Mouse (Mus musculus) T-helper 1 cell (primary cell): Measurements from ENCODE around the gene Gm10842.

Source experiments
- in situ Hi-C: fragments of 300-600 bp; cut with MboI, MseI; formaldehyde crosslinking; loops from one replicate; pipeline ENCODE4 v1.15.1; 2025; ENCODE audit warnings: high pct_unique_total_duplicates

Gene Gm10842

DNA sequence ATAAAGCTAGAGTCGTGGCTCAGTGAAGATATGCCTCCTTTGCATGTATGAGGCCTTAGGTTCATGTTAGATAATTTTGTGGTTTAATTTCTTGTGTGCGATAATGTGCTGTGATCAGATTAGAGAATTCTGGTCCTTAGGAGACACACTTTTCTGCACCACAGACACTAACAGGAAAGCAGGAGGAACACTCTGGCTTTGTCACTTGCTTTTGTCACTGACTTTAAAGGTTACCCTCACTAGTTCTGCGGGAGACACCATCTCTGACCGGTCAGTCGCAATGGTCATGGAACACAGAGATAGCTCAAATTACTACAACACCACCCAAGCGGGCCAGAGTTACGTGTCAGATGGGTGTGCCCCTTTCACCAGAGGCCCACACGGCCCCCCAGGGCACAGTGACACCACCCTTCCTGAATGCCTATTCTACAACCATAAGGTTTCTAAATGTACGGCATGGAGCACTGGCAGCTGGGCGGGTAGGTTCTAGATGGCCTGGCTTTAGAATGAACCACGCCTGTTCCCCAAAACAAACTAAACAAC lies 5.7 kb downstream of the Gm10842 start:
- in situ Hi-C loops = no loop called here

DNA sequence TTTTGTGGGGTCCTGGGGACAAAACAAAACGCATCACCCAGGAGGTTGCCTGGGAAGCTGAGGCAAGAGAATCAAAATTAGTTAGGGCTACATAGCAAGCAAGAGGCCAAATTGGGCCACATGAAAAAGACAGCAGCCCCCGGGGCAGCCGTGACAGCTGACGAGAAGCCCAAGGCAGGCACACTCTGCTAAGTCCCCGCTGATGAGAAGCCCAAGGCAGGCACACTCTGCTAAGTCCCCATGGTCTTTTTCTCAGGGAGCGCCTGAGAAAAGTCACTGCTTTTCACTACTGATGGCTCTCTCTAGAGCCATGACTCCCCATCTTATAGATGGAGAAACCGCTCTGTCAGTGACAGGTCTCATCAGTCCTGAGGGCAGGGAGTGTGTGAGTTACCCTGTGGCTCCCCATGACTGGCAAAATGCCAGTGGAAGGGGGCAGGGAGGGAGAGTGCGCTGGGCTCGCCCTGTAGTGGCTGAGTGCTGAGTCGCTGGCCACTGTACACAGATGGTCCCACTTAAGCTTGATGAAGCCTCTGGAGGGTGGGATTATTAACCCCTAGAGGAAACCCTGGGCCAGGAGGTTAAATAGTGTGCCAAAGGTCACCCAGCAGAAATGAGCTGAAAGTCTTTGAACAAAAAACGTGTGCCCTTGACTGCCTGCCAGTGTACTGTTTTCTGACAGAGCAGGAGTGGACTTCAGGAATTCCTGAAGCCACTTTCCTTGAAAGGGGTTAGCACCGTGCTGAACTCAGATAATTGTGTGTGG lies 6.6 kb downstream of the Gm10842 start:
- in situ Hi-C loops = no loop called here

DNA sequence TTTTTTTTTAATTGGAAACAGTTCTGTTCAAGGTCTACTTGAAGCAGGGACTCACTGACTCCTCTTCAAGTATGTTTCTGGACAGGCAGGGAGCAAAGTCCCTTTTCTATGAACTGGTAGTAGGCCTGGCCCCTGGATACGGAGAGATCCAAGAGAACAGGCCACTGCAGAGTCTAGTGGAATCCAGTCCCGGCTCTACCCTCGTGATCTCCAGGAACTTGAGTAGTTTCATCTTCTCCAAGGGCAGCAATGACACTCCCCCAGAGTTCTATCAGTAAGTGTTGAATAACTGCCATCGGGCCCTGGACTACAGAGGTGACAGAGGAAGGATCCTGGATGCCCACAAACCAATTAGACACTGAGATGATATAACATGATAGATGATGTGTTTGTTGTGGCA lies 9.2 kb downstream of the Gm10842 start:
- in situ Hi-C loops = no loop called here

DNA sequence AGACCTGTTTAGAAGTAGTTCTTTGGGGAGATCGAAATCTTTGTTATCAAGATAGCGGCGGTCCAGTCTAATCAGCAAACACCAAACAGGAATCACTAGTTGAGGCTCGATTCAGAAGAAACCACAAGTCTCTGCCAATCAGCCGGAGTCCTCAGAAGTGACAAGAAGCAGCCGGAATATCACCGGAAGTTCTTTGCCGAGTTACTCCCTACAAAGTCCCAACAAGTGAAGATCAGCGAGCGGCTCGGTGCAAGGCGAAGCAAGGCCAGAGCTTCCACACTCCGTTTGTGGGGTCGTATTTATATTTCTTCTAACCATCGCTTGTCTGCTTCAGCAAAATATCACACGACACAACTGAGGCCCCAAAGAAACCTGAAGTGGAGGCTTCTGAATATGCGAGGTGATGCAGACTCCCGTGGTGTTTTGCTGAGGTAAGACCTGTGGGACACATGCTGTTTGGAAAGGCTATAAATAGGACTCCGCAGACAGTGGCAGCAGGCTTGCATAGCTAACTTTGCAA lies 10.1 kb downstream of the Gm10842 start:
- in situ Hi-C loops = no loop called here

DNA sequence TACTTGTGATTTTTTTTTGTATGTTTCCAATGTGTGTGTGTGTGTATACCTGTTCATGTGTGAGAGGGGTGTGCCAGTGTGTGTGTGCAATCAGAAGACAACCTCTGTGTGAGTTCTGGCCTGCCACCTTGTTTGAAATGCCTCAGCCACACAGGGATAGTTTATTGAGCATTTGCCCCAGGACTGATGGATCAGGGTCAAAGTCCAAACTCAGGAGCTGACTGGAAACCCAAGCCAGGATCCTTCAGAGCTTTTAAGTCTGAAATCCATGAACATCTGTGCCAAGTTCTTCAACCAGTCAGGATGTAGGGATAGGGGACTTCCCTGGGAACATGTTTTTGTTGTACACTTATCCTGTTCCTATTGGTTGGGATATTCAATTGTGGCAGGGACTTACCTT lies 11.4 kb downstream of the Gm10842 start:
- in situ Hi-C loops = no loop called here

DNA sequence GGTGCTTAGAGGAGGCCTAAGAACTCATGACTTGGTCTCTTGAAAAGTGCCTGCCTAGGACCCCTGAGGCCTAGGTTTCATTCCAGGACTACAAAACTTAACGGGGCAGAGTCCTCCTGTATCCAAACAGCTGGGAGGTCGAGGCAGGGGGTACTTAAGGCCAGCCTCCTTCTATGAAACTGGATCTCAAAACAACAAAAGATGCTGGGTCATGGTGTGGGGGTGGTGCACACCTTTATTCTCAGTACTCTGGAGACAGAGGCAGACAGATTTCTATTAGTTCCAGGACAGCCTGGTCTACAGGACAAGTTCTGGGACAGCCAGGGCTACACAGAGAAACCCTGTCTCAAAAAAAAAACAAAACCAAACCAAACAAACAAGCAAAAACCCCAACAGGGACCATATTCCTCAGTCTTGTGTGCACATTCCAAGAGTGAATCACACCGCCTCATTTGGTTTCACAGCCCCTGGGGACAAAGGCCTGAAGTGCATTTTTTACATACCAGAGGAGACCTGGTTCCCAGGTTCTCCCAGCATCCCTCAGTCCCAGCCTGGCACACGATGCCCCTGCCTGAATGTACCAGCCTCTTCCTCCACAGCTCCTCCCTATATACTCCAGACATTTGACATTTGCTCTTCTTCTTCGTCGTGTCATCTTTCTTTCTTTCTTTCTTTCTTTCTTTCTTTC lies 13.1 kb downstream of the Gm10842 start:
- in situ Hi-C loops = no loop called here

DNA sequence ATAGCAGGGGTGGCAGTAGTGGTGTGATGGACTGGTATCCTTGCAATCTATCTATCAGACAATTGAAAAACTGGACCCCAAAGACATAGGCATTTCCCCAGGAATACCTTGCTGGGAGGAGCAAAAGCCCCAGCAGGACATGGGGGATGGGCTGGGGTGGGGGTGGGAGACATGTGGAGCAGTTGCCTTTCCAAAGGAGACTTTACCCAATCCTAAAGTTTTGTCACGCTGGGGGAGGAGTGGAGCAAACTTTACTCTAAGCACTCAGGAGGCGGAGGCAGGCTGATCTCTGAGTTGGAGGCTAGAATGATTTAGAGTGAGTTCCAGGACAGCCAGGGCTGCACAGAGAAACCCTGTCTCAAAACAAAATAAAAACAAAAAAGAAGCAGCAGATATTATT lies 14.7 kb downstream of the Gm10842 start:
- in situ Hi-C loops = no loop called here

DNA sequence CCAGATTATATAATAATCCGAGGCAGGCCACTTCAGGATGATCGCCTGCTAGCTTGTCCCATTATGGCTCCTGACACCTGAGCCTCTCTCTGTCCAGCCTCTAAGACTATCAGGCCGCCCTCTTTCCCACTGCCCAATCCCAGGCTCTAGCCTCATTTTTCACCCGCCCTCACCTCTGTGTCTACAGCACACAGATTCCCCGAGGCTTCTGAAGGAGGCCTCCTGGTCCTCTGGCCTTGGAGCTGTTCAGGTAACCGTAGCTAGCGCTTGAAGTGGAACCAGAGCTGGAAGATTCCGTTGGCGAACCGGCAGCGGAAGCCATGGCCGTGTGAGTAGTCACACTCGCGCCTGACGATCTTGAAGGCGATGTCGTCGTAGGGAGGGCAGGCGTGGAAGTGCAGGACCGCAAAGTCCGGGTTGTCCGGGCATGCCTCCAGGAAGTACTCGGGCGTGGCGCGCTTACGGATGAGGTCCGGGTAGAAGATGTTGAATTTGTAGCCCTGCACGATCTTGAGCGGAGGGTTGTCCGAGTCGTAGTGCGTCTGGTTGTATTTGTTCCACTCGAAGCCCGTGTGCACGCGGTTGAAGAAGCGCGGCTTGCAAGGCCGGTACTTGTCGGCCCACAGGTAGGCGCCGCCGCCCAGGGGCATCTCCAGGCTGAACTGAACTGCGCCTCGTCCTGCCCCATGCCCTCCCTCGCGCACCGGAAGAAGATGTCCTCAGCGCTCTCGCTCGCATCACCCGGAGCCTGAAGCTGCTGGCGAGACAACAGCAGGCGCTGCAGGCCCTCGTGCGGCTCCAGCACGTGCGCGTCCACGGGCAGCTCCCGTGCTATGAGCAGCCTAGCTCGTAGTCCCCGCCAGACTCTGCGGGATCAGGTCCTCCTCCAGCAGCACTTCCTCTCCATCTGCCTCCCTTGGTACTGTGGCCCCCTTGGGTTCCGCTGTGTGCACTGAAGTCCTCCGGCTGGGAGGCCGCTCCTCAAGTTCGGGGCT lies 18.1 kb downstream of the Gm10842 start:
- in situ Hi-C loops = no loop called here

DNA sequence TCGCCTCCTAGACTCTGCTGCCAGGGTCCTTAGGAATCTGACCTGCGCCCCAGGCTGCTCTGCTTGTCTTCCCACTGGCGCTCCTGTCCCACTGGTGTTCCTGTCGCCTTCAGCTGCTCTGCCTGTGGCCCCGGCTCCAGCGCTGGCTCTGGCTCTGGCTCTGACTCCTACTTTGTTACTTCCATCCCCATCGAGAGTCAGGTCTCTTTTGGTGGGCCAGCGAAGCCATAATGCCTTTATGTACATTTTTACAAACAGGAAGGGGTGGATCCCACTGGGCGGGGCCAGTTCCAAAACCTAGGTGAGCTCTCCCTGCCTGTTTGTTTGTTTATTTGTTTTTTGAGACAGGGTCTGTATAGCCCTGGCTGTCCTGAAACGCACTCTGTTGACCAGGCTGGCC lies 20.1 kb downstream of the Gm10842 start:
- in situ Hi-C loops = no loop called here

DNA sequence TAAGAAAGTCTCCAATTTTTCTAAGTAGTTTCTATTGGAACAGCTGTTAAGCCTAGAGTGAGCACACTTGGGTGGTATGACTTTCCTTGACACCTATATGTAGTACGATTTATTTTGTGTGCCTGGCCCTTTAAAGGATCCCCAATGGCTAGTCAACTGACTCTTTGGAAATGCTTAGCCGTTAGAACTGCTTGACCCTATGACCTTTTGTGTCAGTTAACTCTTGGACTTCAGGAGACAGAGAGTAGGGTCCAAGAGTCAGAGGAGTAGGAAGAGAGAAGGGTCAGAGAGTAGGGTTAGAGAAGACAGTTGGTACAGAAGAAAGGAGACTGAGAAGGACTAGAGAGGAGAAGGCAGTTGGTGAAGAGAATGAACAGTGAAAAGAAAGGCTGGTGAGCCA lies 31.8 kb downstream of the Gm10842 start, which contains the start of gene Tlk2:
TSS of gene Tlk2 (plus strand) at position 292 of the 400 bp plus-strand sequence.
- in situ Hi-C loops = loop anchor here (5.0 kb wide), 2 partner anchors 39 to 46 kb away; no protein-coding TSS in a partner anchor

DNA sequence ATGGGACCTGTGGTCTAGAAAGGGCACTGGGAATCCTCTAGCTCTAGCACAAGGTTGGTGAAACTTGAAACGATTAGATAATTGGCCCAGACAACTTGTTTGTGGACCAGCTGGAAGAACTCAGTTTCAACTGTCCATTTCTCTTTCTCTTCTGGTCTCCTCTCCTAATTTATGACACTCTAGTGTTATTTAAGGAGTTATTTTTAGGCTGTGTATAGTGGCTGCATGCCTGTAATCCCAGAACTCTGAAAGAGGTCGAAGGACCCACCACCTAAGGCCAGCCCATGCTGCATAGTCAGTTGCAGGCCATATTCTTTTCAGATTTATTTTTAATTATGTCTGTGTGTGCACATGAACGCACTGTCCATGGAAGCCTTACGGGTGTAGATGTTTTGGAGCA lies 32.8 kb downstream of the Gm10842 start:
- in situ Hi-C loops = loop anchor here (5.0 kb wide), 2 partner anchors 38 to 47 kb away; no protein-coding TSS in a partner anchor

DNA sequence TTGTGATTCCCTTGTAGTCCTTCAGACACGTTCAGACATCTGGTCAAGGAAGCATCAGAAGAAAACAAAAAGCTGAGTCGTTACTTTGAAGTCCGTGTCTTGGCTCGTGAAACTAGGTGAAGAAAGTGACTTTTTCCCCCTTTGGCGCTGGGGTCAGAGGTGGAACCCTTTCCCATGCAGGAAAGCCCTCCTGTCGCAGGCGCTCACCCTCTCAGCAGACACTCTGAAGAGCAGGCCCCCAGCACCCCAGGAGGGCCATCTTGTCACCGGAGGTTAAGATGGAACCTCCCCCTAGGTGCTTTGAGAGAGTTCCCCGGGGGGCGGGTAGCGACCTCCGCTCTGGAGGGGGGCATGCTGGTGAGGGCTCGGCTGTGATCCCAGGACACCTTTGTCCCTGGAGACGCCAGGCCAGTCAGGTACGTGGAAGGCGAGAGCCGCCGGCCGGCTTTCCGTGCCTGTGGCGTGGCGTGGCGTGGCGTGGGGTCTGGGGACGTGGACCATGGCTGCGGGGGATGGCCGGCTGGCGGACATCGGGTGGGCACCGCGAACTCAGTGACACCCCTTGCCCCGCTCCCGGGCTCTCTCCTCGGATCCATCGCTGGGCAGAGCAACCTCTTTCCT lies 33.9 kb downstream of the Gm10842 start:
- in situ Hi-C loops = no loop called here

DNA sequence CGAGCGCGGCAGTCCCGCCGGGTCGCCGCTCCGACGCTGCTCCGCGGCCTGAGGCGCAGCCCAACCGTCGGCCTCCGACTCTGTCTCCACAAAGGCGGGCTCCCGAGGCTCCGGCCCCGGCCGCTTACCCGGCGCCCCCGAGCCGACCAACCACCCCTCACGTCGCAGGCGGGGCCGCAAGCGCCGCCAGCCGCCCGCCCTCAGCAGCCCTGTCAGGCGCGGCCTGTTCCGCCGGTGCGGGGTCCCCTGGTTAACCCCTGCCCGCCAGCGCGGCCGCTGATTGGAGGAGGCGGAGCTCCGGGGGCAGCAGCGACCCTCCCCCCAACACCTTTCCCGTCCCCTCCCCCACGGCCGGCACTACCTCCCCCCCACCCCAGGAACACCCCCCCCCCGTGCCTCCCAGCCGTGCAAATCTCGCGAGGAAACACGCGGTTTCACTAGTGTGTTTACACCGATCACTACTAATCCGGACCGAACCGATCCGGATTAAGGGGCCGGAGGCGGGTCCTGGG lies 34.5 kb downstream of the Gm10842 start:
- in situ Hi-C loops = no loop called here

DNA sequence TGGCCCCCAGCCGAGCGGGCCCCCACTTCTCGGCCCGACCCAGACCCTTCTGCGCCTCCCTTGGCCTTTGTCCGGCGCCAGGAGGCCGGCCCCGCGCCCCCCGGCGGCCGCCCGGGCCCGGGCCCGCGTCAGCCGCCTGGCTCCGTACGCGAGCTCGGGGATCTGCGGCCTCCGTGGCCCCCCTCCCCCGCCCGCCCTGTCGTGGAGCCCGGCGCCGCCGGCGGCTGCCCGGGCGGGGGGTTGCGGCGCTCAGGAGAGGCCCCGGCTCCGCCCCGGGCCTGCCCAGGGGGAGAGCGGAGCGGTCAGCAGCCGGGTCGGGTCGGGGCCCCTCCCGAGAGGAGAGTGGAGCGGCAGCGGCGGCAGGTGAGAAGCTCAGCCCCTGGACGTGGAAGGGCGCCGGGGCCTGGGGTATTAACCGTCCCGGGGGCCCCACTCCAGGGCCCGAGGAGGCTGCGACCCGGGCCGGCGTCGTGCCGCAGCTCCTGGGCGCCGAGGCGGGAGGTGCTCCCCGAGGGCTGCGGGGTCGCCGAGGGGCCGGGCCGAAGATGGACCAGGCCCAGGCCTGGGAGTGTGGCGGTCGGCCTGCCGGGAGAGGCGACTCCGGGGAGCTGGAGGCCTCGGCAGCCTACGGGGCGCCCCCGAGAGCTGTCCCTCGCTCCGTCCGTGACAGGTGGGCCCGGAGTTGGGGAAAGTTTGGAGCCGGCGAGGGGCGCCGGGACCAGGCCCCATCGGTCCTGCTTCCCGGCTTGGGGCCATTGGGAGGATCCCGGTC lies 35.2 kb downstream of the Gm10842 start:
- in situ Hi-C loops = no loop called here

DNA sequence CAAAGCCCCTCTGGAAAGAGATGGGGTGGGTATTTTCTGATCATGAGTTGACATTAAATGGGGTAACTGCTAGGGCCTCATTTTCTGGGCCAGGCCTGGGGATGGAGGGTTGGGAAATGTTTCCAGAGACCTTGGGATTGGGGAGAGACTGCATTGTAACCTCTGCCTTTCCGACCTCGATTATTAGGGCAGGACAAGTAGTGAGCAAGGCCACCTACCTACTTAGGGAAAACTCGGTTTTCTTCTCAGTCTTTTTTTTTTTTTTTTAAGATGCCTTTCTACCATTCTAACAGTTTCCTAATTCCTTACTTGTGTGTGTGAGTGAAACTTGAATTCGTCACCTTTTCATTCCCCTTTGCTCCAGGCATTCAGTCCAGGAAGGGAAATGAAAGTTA lies 35.8 kb downstream of the Gm10842 start:
- in situ Hi-C loops = no loop called here

DNA sequence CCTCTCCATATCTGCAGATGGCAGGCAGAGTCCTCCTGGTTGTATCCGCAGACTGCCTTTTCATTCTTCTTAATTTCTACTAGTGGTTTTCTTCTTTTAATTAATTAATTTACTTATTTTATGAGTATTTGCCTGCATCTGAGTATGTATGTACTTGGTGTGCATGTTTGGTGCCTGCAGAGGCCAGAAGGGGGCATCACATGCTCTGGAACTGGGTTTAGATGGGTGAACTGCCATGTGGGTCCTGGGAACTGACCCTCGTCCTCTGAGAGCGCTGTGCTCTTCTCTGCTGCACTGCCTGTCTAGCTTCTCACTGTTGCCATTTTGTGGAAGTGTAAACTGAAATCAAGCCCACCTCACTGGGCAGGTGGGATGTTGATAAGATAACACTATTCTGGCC lies 38.0 kb downstream of the Gm10842 start:
- in situ Hi-C loops = no loop called here

DNA sequence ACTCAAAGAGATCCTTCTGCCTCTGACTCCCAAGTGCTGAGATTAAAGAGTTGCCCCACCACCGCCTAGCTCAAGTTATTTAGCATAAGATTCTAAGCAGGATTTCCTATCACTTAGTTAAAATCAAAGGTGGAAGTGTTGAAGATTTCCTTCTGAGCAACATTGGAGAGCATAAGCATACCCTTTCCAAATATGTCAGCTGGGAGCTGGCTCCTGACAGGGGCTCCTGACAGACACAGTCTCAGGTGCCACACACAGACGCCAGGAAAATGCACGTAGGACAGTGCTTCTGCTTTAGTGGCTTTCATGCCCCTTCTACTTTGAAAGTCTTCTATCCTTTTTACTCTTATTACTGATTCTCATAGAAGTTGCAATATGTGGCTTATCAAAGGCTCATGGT lies 45.5 kb downstream of the Gm10842 start:
- in situ Hi-C loops = no loop called here
